Mouse (Mus musculus) kidney, embryonic 16.5 days (tissue): ENCODE data around the gene Rack1. TPM values are rescaled to one million over a fixed set of nuclear protein-coding genes. Genes with fewer than 3 reads are reported as not detected.

Experiments
- ATAC-seq: fragments of 200-750 bp; cut with Nextera tagmentation; 2 replicates; pipeline ENCODE4 v1.8.0; 2017; ENCODE audit warnings: moderate TSS enrichment; ENCODE audit not compliant: low FRiP score, low TSS enrichment
- H3K27ac ChIP-seq: fragments of 300-500 bp; sonication (generic); 2 replicates; pipeline ENCODE4 v1.5.1; 2014; ENCODE audit warnings: low read length
- H3K27me3 ChIP-seq: fragments of 300-500 bp; sonication (generic); 2 replicates; pipeline ENCODE4 v1.6.1; 2014; ENCODE audit warnings: low read length, control low read depth, mixed read lengths; ENCODE audit not compliant: insufficient read depth
- H3K36me3 ChIP-seq: fragments of 300-500 bp; sonication (generic); 2 replicates; pipeline ENCODE4 v1.6.1; 2014; ENCODE audit warnings: low read length, control low read depth, mixed read lengths; ENCODE audit not compliant: insufficient read depth
- H3K4me1 ChIP-seq: fragments of 300-500 bp; sonication (generic); 2 replicates; pipeline ENCODE4 v1.6.1; 2014; ENCODE audit warnings: low read length, control low read depth, mixed read lengths; ENCODE audit not compliant: insufficient read depth
- H3K4me2 ChIP-seq: fragments of 300-500 bp; sonication (generic); replicated peaks from 2 replicates; pipeline ENCODE4 v1.6.1; 2014; ENCODE audit warnings: low read depth, low read length
- H3K4me3 ChIP-seq: fragments of 300-500 bp; sonication (generic); 2 replicates; pipeline ENCODE4 v1.5.1; 2014; ENCODE audit warnings: mild to moderate bottlenecking, low read length
- H3K9ac ChIP-seq: fragments of 300-500 bp; sonication (generic); replicated peaks from 2 replicates; pipeline ENCODE4 v1.6.1; 2014; ENCODE audit warnings: low read length
- H3K9me3 ChIP-seq: fragments of 300-500 bp; sonication (generic); 2 replicates; pipeline ENCODE4 v1.6.1; 2016; ENCODE audit warnings: low read length, control low read depth
- WGBS: fragments of 180-500 bp; shearing (Covaris S2); extraction: QIAGEN DNeasy Blood & Tissue Kit; methylation state at CpG from one replicate; pipeline ENCODE4 v1.1.7; 2014; 5-methylcytosine and 5-hydroxymethylcytosine counted together
- polyA plus RNA-seq: library from polyadenylated mRNA; unstranded; fragments of >200 nt; fragmentation: Nextera tagmentation; extraction: Ambion mirVana; gene quantifications from 2 replicates; pipeline ENCODE4 v1.2.1, GENCODE M21; 2015

Rack1 gene
- polyA plus RNA-seq, 1 experiment from 2014 or later = 712 TPM

- 0 out of 2 replicates have a peak, but pooled peaks have one; percentile 5 for ATAC-seq
Measured at GRCm38 (mm10) chr11:48776664-48777063, 23.5 kb upstream of the Rack1 start.

DNA sequence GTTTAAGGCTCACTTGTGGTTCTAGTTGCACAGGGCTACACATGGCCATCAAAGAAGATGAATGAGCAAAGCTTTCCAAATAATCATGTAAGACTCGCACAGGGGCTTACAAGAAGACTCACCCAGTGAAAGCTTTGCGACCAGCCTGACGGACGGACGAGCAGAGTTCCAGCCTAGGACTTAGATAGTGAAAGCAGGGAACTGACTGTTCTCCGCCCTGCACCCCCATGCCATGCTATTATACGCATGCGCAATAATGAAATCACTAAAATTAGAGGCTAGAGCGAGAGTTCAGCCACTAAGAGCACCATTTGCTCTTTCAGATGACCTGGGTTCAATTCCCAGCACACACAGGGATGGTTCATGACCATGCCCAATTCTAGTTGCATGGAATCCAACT, 22.8 kb upstream of the Rack1 start:
- H3K4me2 ChIP-seq = no peak overlapping the region
- no peak for ATAC-seq
- no peak overlapping the region for H3K9ac ChIP-seq
- no peaks in the 10 kb centered on the region for H3K27me3 ChIP-seq
- H3K27ac ChIP-seq = no peak overlapping the region
- H3K36me3 ChIP-seq = no peaks in the 10 kb centered on the region
- WGBS = 86% methylated on average over 9 of the region's 9 CpGs
- H3K9me3 ChIP-seq = no peaks in the 10 kb centered on the region
- peaks cover 7% of the 10 kb centered on the region; the same call in 1 of the 2 replicates for H3K4me1 ChIP-seq
- no peak overlapping the region for H3K4me3 ChIP-seq

More at GRCm38 (mm10) chr11:48776664-48777063, 23.5 kb upstream of the Rack1 start:
- H3K4me2 ChIP-seq = no peak overlapping the region
- no peaks in the 10 kb centered on the region for H3K27me3 ChIP-seq
- H3K4me3 ChIP-seq = no peak overlapping the region
- no peaks in the 10 kb centered on the region for H3K36me3 ChIP-seq
- H3K4me1 ChIP-seq = peaks cover 7% of the 10 kb centered on the region; the same call in 1 of the 2 replicates
- no peaks in the 10 kb centered on the region for H3K9me3 ChIP-seq
- 48% methylated on average over 9 of the region's 9 CpGs for WGBS
- no peak overlapping the region for H3K27ac ChIP-seq
- H3K9ac ChIP-seq = no peak overlapping the region

DNA sequence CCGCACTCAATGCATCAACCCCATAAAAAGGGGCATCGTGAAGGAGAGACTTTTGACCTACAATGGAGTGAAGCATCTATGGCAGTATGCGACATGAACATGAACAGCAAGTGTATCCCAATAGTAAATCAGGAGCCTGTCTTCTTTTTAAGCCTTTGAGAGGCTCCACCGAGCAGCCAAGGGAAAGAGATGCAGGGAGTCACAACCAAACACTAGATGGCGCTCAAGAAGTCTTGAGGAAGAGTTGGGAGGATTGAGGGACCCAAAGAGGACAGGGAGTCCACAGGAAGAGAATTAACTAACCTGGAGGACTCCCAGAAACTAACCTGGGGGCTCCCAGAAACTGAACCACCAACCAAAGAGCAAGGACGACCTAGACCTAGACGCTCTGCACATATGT, 20.7 kb upstream of the Rack1 start:
- no peak for ATAC-seq
- Histone ChIP-seq H3K4me2 (no peak overlapping the region), H3K4me1 (peaks cover 2% of the 10 kb centered on the region; the same call in 1 of the 2 replicates)

GRCm38 (mm10) chr11:48782243-48782642, 17.9 kb upstream of the Rack1 start:
- no peak for ATAC-seq
- Histone ChIP-seq H3K9ac (no peak overlapping the region), H3K4me1 (no peaks in the 10 kb centered on the region), H3K4me2 (no peak overlapping the region), H3K27me3 (no peaks in the 10 kb centered on the region), H3K4me3 (no peak overlapping the region), H3K27ac (no peak overlapping the region), H3K36me3 (no peaks in the 10 kb centered on the region), H3K9me3 (no peaks in the 10 kb centered on the region)
- 94% methylated on average over 4 of the region's 4 CpGs for WGBS

More for the DNA sequence above, 20.7 kb upstream of the Rack1 start:
- H3K9me3 ChIP-seq = no peaks in the 10 kb centered on the region
- H3K4me3 ChIP-seq = no peak overlapping the region
- H3K27me3 ChIP-seq = no peaks in the 10 kb centered on the region
- H3K9ac ChIP-seq = no peak overlapping the region
- H3K27ac ChIP-seq = no peak overlapping the region
- H3K36me3 ChIP-seq = no peaks in the 10 kb centered on the region
- 44% methylated on average over 7 of the region's 7 CpGs for WGBS

- WGBS = 50% methylated on average over 10 of the region's 10 CpGs
- peak; percentile 47; the same call in 1 of the 2 replicates for ATAC-seq
- no peaks in the 10 kb centered on the region for H3K9me3 ChIP-seq
- H3K4me3 ChIP-seq = peak overlapping the region; percentile 46
- H3K36me3 ChIP-seq = no peaks in the 10 kb centered on the region
- H3K27me3 ChIP-seq = no peaks in the 10 kb centered on the region
- H3K4me1 ChIP-seq = peaks cover 19% of the 10 kb centered on the region; the same call in 1 of the 2 replicates
- H3K27ac ChIP-seq = no peak overlapping the region
- peak overlapping the region; percentile 67 for H3K4me2 ChIP-seq
- H3K9ac ChIP-seq = 0 out of 2 replicates have a peak overlapping the region, but pooled peaks have one; percentile 58
Measured at GRCm38 (mm10) chr11:48787455-48788211, 12.5 kb upstream of the Rack1 start.

DNA sequence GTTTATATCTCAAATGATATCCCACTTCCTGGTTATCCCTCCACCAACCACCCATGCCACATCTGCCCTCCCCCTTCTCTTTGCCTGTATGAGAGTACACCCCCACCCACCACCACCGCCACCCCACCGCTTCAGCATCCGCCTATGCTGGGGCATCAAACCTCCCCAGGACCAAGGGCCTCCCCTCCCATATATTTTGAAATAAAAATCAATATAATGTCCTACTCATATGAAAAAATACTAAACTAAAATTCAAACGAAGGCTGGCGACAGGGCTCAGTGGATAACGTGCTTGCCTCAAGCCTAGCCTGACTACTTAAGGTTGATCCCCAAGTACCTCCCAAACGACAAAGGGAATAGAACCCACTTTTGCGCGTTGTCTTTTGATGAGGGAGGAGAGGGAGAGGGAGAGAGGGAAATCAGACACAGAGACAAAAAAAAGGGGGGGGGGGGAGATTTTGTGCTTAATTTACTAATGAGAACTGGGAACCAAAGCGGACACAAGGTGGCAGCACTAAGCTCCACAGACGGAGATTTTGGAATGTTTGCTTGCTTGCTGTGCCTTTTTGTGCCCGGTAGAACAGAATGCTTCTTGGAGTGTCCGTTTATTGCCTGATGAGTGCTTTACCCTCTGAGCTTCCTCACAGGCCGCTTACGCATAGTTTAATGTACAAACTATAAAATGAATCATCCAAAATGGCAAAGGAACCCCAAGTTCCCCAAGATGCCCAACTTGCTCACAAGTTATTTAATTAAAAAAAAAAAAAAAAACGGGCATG, 11.6 kb upstream of the Rack1 start:
- peak overlapping the region; percentile 58 for H3K9ac ChIP-seq
- H3K27ac ChIP-seq = no peak overlapping the region
- peak; percentile 33 for ATAC-seq
- H3K27me3 ChIP-seq = no peaks in the 10 kb centered on the region
- H3K4me3 ChIP-seq = peak overlapping the region; percentile 46
- H3K4me1 ChIP-seq = peaks cover 19% of the 10 kb centered on the region; the same call in 1 of the 2 replicates
- H3K36me3 ChIP-seq = no peaks in the 10 kb centered on the region
- H3K4me2 ChIP-seq = peak overlapping the region; percentile 67
- 11% methylated on average over 16 of the region's 16 CpGs for WGBS
- no peaks in the 10 kb centered on the region for H3K9me3 ChIP-seq

- 82% methylated on average over 5 of the region's 5 CpGs for WGBS
- peaks cover 19% of the 10 kb centered on the region; the same call in 1 of the 2 replicates for H3K4me1 ChIP-seq
- no peaks in the 10 kb centered on the region for H3K36me3 ChIP-seq
- H3K4me2 ChIP-seq = no peak overlapping the region; the same call in 1 of the 2 replicates
- no peak overlapping the region for H3K4me3 ChIP-seq
- no peak overlapping the region for H3K9ac ChIP-seq
- no peak overlapping the region for H3K27ac ChIP-seq
- ATAC-seq = no peak
- H3K9me3 ChIP-seq = no peaks in the 10 kb centered on the region
- H3K27me3 ChIP-seq = no peaks in the 10 kb centered on the region
Measured at GRCm38 (mm10) chr11:48789215-48789614, 10.9 kb upstream of the Rack1 start.

- Histone ChIP-seq H3K4me2 (peak overlapping the region; percentile 53), H3K4me1 (peaks cover 19% of the 10 kb centered on the region; the same call in 1 of the 2 replicates), H3K36me3 (no peaks in the 10 kb centered on the region), H3K27ac (0 out of 2 replicates have a peak overlapping the region, but pooled peaks have one; percentile 20), H3K9me3 (no peaks in the 10 kb centered on the region), H3K4me3 (peak overlapping the region; percentile 24), H3K27me3 (no peaks in the 10 kb centered on the region), H3K9ac (peak overlapping the region; percentile 45; the same call in 1 of the 2 replicates)
- WGBS = 17% methylated on average over 20 of the region's 20 CpGs
- peak; percentile 46; the same call in 1 of the 2 replicates for ATAC-seq
Measured at GRCm38 (mm10) chr11:48789973-48790823, 9.9 kb upstream of the Rack1 start.

DNA sequence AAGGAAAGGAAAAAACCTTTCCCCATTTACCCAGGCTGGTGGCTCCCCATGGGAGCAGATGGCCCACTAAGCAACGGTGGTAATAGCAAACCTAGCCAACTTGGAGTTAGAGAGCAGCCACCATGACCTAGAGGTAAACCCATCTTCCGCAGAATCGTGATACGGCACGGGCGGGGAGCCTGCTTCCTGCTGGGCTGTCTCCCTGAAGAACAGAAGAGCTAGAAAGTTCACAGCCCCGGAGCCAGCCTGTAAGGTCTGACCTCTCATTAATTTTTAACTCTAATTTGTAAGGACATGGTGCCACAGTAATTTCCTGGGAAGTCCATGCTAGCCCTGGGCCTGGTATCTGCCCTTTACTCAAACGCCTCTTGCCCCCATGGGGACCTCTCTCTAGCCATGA, 9.2 kb upstream of the Rack1 start:
- H3K4me2 ChIP-seq = peak overlapping the region; percentile 38
- H3K9me3 ChIP-seq = no peaks in the 10 kb centered on the region
- peaks cover 19% of the 10 kb centered on the region; the same call in 1 of the 2 replicates for H3K4me1 ChIP-seq
- no peak overlapping the region; the same call in 1 of the 2 replicates for H3K4me3 ChIP-seq
- ATAC-seq = peak; percentile 32
- H3K27ac ChIP-seq = peak overlapping the region; percentile 8; the same call in 1 of the 2 replicates
- 34% methylated on average over 8 of the region's 8 CpGs for WGBS
- no peaks in the 10 kb centered on the region for H3K27me3 ChIP-seq
- no peak overlapping the region for H3K9ac ChIP-seq
- no peaks in the 10 kb centered on the region for H3K36me3 ChIP-seq
